Mouse (Mus musculus) forebrain, embryonic 11.5 days (tissue): Measurements from ENCODE around the gene Olfr1336. TPM values are rescaled to one million over a fixed set of nuclear protein-coding genes. Genes with fewer than 3 reads are reported as not detected.
"Not testable (repeated sequence)": the region's sequence is repeated elsewhere in the genome, so short reads cannot be mapped to it uniquely, and the experiment has no call there.

Experiments used
- ATAC-seq: fragments of 200-750 bp; cut with Nextera tagmentation; replicated peaks from 2 replicates; pipeline ENCODE4 v1.8.0; 2017; ENCODE audit warnings: moderate TSS enrichment; ENCODE audit not compliant: low FRiP score
- DNase-seq: peaks from one replicate; pipeline ENCODE4 v3.0.0-alpha.2; 2017; ENCODE audit warnings: low spot score
- H3K27ac ChIP-seq: fragments of 300-500 bp; sonication (generic); 2 replicates; pipeline ENCODE4 v1.5.1; 2014; ENCODE audit warnings: low read depth, low read length
- H3K27me3 ChIP-seq: fragments of 300-500 bp; sonication (generic); 2 replicates; pipeline ENCODE4 v1.6.1; 2014; ENCODE audit warnings: mild to moderate bottlenecking, low read length, mixed read lengths; ENCODE audit not compliant: control insufficient read depth, insufficient read depth
- H3K36me3 ChIP-seq: fragments of 300-500 bp; sonication (generic); 2 replicates; pipeline ENCODE4 v1.6.1; 2014; ENCODE audit warnings: mild to moderate bottlenecking, low read length, moderate library complexity, mixed read lengths; ENCODE audit not compliant: control insufficient read depth, insufficient read depth
- H3K4me1 ChIP-seq: fragments of 300-500 bp; sonication (generic); replicated peaks from 2 replicates; pipeline ENCODE4 v1.6.1; 2014; ENCODE audit warnings: low read length, mixed read lengths; ENCODE audit not compliant: control insufficient read depth, insufficient read depth
- H3K4me2 ChIP-seq: fragments of 300-500 bp; sonication (generic); 2 replicates; pipeline ENCODE4 v1.6.1; 2014; ENCODE audit warnings: low read depth, mild to moderate bottlenecking, low read length, moderate library complexity, mixed read lengths; ENCODE audit not compliant: severe bottlenecking
- H3K4me3 ChIP-seq: fragments of 300-500 bp; sonication (generic); 2 replicates; pipeline ENCODE4 v1.5.1; 2014; ENCODE audit warnings: low read depth, low read length
- H3K9ac ChIP-seq: fragments of 300-500 bp; sonication (generic); 2 replicates; pipeline ENCODE4 v1.6.1; 2014; ENCODE audit warnings: low read length
- H3K9me3 ChIP-seq: fragments of 300-500 bp; sonication (generic); 2 replicates; pipeline ENCODE4 v1.6.1; 2016; ENCODE audit warnings: low read length, mixed read lengths; ENCODE audit not compliant: control insufficient read depth
- WGBS: fragments of 180-500 bp; shearing (Covaris S2); extraction: QIAGEN DNeasy Blood & Tissue Kit; methylation state at CpG from one replicate; pipeline ENCODE4 v1.1.7; 2014; 5-methylcytosine and 5-hydroxymethylcytosine counted together
- polyA plus RNA-seq: library from polyadenylated mRNA; unstranded; fragments of >200 nt; fragmentation: Nextera tagmentation; extraction: Ambion mirVana; gene quantifications from 2 replicates; pipeline ENCODE4 v1.2.1, GENCODE M21; 2014

Gene Olfr1336
- polyA plus RNA-seq, 1 experiment from 2014 or later, result not detected

DNA sequence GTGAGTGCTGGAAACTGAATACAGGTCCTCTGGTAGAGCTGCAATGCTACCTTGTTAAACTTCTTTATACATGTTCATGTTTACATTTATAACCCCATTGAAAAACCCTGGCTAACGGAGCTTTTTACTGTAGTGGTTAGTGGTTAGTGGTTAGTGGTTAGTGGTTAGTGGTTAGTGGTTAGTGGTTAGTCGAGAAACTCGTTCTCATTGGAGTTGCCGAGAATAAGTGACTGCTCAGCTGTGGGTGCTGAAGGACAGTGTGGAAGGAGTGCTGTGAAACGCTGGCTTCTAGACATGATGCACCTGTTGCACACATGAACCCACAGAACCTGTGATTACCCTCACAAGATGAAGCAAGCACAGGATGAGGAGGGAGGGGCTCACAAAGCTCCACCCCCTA, 8.2 kb upstream of the Olfr1336 start:
- Histone ChIP-seq H3K27ac (no peak overlapping the region), H3K36me3 (no peaks in the 10 kb centered on the region), H3K27me3 (no peaks in the 10 kb centered on the region), H3K4me1 (no peaks in the 10 kb centered on the region), H3K4me2 (no peak overlapping the region), H3K4me3 (no peak overlapping the region), H3K9me3 (no peaks in the 10 kb centered on the region; the same call in 1 of the 2 replicates), H3K9ac (no peak overlapping the region)
- WGBS, result 88% methylated on average over 5 of the region's 5 CpGs
- ATAC-seq, result no peak
- no peak for DNase-seq

- Histone ChIP-seq H3K27me3 (no peaks in the 10 kb centered on the region), H3K9ac (no peak overlapping the region), H3K4me1 (no peaks in the 10 kb centered on the region), H3K9me3 (no peaks in the 10 kb centered on the region; the same call in 1 of the 2 replicates), H3K4me3 (no peak overlapping the region), H3K4me2 (no peak overlapping the region), H3K27ac (no peak overlapping the region), H3K36me3 (no peaks in the 10 kb centered on the region)
- DNase-seq (no peak), ATAC-seq (no peak)
- WGBS, result 53% methylated on average over 3 of the region's 3 CpGs
Observed at GRCm38 (mm10) chr7:6456399-6456798, 431 bp downstream of the Olfr1336 start.

- DNase-seq (no peak), ATAC-seq (no peak)
- no peaks in the 10 kb centered on the region for H3K36me3 ChIP-seq
- H3K4me2 ChIP-seq, result no peak within 1 kb of the TSS
- H3K27ac ChIP-seq, result no peak within 1 kb of the TSS
- no peaks in the 10 kb centered on the region for H3K4me1 ChIP-seq
- H3K9ac ChIP-seq, result no peak within 1 kb of the TSS
- H3K27me3 ChIP-seq, result no peaks in the 10 kb centered on the region
- H3K4me3 ChIP-seq, result no peak within 1 kb of the TSS
- H3K9me3 ChIP-seq, result no peaks in the 10 kb centered on the region
Observed at GRCm38 (mm10) chr7:6466951-6467350, 11.0 kb downstream of the Olfr1336 start, which contains the start of gene Olfr1346. TSS of gene Olfr1346 (plus strand) at chr7:6467101.

GRCm38 (mm10) chr7:6477633-6478032, 21.7 kb downstream of the Olfr1336 start:
- H3K9me3 ChIP-seq, H3K4me2 ChIP-seq, H3K27me3 ChIP-seq, H3K27ac ChIP-seq, H3K4me3 ChIP-seq, H3K4me1 ChIP-seq, H3K36me3 ChIP-seq, DNase-seq, H3K9ac ChIP-seq, ATAC-seq: not testable (repeated sequence)
- WGBS, result 78% methylated on average over 2 of the region's 2 CpGs

DNA sequence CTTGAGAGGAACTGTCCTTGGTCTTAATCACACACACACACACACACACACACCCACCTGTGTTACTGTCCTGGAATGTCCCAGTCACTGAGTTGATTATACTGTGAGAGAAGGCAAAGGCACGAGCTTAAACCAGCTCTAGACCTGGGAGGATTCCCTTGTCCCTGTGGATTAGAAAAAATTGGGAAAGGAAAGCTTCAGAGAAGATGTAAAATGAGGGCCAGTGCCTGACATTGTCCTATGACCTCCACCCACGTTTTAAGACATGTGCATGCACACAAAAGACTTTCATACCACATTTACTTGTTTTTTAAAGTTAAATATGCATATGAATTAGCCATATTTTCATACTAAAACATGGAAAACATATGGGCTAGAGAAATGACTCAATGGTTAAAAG, 30.9 kb downstream of the Olfr1336 start, which contains the start of gene Olfr5:
Gene Olfr5, minus strand, starts transcription at position 101 of the 400 bp plus-strand sequence.
- H3K36me3 ChIP-seq, result no peaks in the 10 kb centered on the region
- no peak within 1 kb of the TSS for H3K27ac ChIP-seq
- H3K9me3 ChIP-seq, result peaks cover 2% of the 10 kb centered on the region; the same call in 1 of the 2 replicates
- whole genome bisulfite sequencing, result 38% methylated on average over 2 of the region's 2 CpGs
- no peaks in the 10 kb centered on the region for H3K4me1 ChIP-seq
- H3K4me2 ChIP-seq, result no peak within 1 kb of the TSS
- DNase-seq (no peak), ATAC-seq (no peak)
- H3K9ac ChIP-seq, result no peak within 1 kb of the TSS
- no peak within 1 kb of the TSS for H3K4me3 ChIP-seq
- no peaks in the 10 kb centered on the region for H3K27me3 ChIP-seq

DNA sequence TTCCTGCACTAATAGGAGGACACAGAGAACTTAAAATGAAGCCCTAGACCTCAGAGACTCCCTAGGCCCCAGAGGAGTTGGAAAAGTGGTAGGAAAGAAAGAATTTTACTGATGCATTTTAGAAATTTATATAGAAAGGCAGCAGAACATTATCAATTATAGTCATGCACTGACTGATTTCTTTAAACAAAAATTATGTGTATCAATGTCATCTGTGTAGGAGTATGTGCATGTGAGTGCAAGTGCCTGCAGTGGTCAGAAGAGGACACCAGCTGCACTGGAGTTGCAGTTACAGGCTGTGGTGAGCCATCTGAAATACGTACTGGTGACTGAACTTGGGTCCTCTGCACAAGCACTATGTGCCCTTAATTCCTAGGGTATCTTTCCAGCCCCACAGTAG, 43.7 kb downstream of the Olfr1336 start, which contains the start of gene Olfr1347:
Gene Olfr1347, minus strand, starts transcription at position 101 of the 400 bp plus-strand sequence.
- no peak within 1 kb of the TSS for H3K4me2 ChIP-seq
- H3K4me1 ChIP-seq, result no peaks in the 10 kb centered on the region
- peaks cover 2% of the 10 kb centered on the region for H3K9me3 ChIP-seq
- DNase-seq, result no peak
- no peaks in the 10 kb centered on the region for H3K27me3 ChIP-seq
- no peaks in the 10 kb centered on the region for H3K36me3 ChIP-seq
- 63% methylated on average over 1 of the region's 1 CpGs for WGBS
- no peak within 1 kb of the TSS for H3K27ac ChIP-seq
- no peak for ATAC-seq
- H3K9ac ChIP-seq, result no peak within 1 kb of the TSS
- H3K4me3 ChIP-seq, result no peak within 1 kb of the TSS

DNA sequence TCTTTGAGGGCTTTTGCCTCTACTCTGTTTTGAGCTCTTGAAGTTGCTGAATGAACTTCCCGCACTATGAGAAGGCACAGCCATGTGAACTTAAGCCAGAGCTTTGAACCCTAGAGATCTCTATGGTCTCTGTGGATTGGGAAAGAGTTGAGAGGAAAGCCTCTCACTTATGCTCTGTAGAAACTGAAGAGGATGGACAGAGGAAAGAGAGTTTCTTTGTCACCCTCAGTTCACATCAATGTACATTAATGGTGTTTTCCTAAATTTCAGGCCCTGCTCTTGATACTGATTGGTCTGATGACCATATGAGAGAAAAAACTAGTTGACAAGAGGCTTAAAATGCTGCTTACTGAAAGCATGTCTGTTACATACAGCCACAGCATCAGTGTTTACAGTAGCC, 52.7 kb downstream of the Olfr1336 start, which contains the start of gene Olfr1348:
Gene Olfr1348, minus strand, starts transcription at position 101 of the 400 bp plus-strand sequence.
- 90% methylated on average over 1 of the region's 1 CpGs for WGBS
- H3K9ac ChIP-seq, result no peak within 1 kb of the TSS
- ATAC-seq (no peak), DNase-seq (no peak)
- peaks cover 2% of the 10 kb centered on the region; the same call in 1 of the 2 replicates for H3K9me3 ChIP-seq
- H3K27ac ChIP-seq, result no peak within 1 kb of the TSS
- H3K36me3 ChIP-seq, result no peaks in the 10 kb centered on the region
- no peak within 1 kb of the TSS for H3K4me3 ChIP-seq
- H3K4me1 ChIP-seq, result no peaks in the 10 kb centered on the region
- no peak within 1 kb of the TSS for H3K4me2 ChIP-seq
- H3K27me3 ChIP-seq, result no peaks in the 10 kb centered on the region

Other genes starting within 250 kb of the Olfr1336 start
- gene Zscan5b, start 233.9 kb upstream of the Olfr1336 start, polyA plus RNA-seq, result not detected in 2 replicates
- gene Epp13, start 203.5 kb upstream of the Olfr1336 start, polyA plus RNA-seq, result not detected in 2 replicates
- gene Zfp667, start 169.6 kb upstream of the Olfr1336 start, polyA plus RNA-seq, result 10.7 and 10.9 TPM in 2 replicates
- gene Zfp583, start 124.9 kb upstream of the Olfr1336 start, polyA plus RNA-seq, result 5.9 and 6.6 TPM in 2 replicates
- 3.9 and 4.1 TPM in 2 replicates for gene Gm3854, start 112.4 kb upstream of the Olfr1336 start, polyA plus RNA-seq
- gene Zfp78, start 92.9 kb upstream of the Olfr1336 start, polyA plus RNA-seq, result 1.9 and 3.1 TPM in 2 replicates
- 12.3 and 12.8 TPM in 2 replicates for gene Zfp28, start 72.9 kb upstream of the Olfr1336 start, polyA plus RNA-seq
- 0.55 and 0.99 TPM in 2 replicates for gene Smim17, start 57.5 kb upstream of the Olfr1336 start, polyA plus RNA-seq
- not detected in 2 replicates for gene Gm20715, start 45.9 kb upstream of the Olfr1336 start, polyA plus RNA-seq
- gene Olfr1344, start 17.5 kb upstream of the Olfr1336 start, polyA plus RNA-seq, result not detected in 2 replicates
- not detected in 2 replicates for gene Olfr1346, start 10.9 kb downstream of the Olfr1336 start, polyA plus RNA-seq
- not detected in 2 replicates for gene Olfr5, start 30.8 kb downstream of the Olfr1336 start, polyA plus RNA-seq
- not detected in 2 replicates for gene Olfr1347, start 43.6 kb downstream of the Olfr1336 start, polyA plus RNA-seq
- gene Olfr1348, start 52.6 kb downstream of the Olfr1336 start, polyA plus RNA-seq, result not detected in 2 replicates
- not detected in 2 replicates for gene Olfr1349, start 66.8 kb downstream of the Olfr1336 start, polyA plus RNA-seq
- gene Olfr1350, start 108.7 kb downstream of the Olfr1336 start, polyA plus RNA-seq, result not detected in 2 replicates
- 1.2 TPM in 2 replicates for gene Zim1, start 240.3 kb downstream of the Olfr1336 start, polyA plus RNA-seq